Mouse (Mus musculus) liver, adult (tissue): ENCODE measurements around the gene Tcf20.

Source experiments
- GATA4 ChIP-seq: IDR thresholded peaks from 2 replicates; pipeline ENCODE4 v1.6.1; 2014; ENCODE audit warnings: mild to moderate bottlenecking, low read length; ENCODE audit not compliant: insufficient replicate concordance

Gene Tcf20

GRCm38 (mm10) chr15:82905431-82906395 is 82.0 kb downstream of the Tcf20 start:
- TF ChIP-seq GATA4, result no peak

GRCm38 (mm10) chr15:82904526-82904925 is 83.1 kb downstream of the Tcf20 start:
- no peak for TF ChIP-seq GATA4

- TF ChIP-seq GATA4, result no peak
Observed at GRCm38 (mm10) chr15:82902521-82902920, 85.2 kb downstream of the Tcf20 start.

- no peak for TF ChIP-seq GATA4
Observed at GRCm38 (mm10) chr15:82901306-82901705, 86.4 kb downstream of the Tcf20 start.

GRCm38 (mm10) chr15:82900331-82900730 is 87.3 kb downstream of the Tcf20 start:
- TF ChIP-seq GATA4, result no peak

GRCm38 (mm10) chr15:82899676-82900301 is 87.9 kb downstream of the Tcf20 start:
- no peak for TF ChIP-seq GATA4

- TF ChIP-seq GATA4, result no peak
Observed at GRCm38 (mm10) chr15:82898740-82899675, 88.7 kb downstream of the Tcf20 start.

- no peak for TF ChIP-seq GATA4
Observed at GRCm38 (mm10) chr15:82898141-82898739, 89.4 kb downstream of the Tcf20 start.

- no peak for TF ChIP-seq GATA4
Observed at GRCm38 (mm10) chr15:82896336-82896735, 91.3 kb downstream of the Tcf20 start.

GRCm38 (mm10) chr15:82890470-82890869 is 97.2 kb downstream of the Tcf20 start:
- TF ChIP-seq GATA4, result no peak

- TF ChIP-seq GATA4, result no peak
Observed at GRCm38 (mm10) chr15:82889426-82889825, 98.2 kb downstream of the Tcf20 start.

- no peak for TF ChIP-seq GATA4
Observed at GRCm38 (mm10) chr15:82888466-82888865, 99.2 kb downstream of the Tcf20 start.

GRCm38 (mm10) chr15:82877309-82877708 is 110.4 kb downstream of the Tcf20 start:
- TF ChIP-seq GATA4, result no peak

- TF ChIP-seq GATA4, result no peak
Observed at GRCm38 (mm10) chr15:82876863-82877262, 110.8 kb downstream of the Tcf20 start.

GRCm38 (mm10) chr15:82872037-82872436 is 115.6 kb downstream of the Tcf20 start:
- TF ChIP-seq GATA4, result no peak

- TF ChIP-seq GATA4, result no peak
Observed at GRCm38 (mm10) chr15:82863674-82864073, 124.0 kb downstream of the Tcf20 start.
